Mouse (Mus musculus) lung, embryonic 14.5 days (tissue): ENCODE data around the gene Sdhaf3. TPM values are rescaled to one million over a fixed set of nuclear protein-coding genes. Genes with fewer than 3 reads are reported as not detected.

Experiments
- ATAC-seq: fragments of 200-750 bp; cut with Nextera tagmentation; 2 replicates; pipeline ENCODE4 v1.8.0; 2017; ENCODE audit warnings: mild to moderate bottlenecking, moderate TSS enrichment, moderate library complexity; ENCODE audit not compliant: insufficient read depth
- DNase-seq: peaks from one replicate; pipeline ENCODE4 v3.0.0-alpha.2; 2015
- H3K27ac ChIP-seq: fragments of 300-500 bp; sonication (generic); 2 replicates; pipeline ENCODE4 v1.5.1; 2014; ENCODE audit warnings: low read depth, mild to moderate bottlenecking, moderate library complexity
- H3K27me3 ChIP-seq: fragments of 300-500 bp; sonication (generic); 2 replicates; pipeline ENCODE4 v1.6.1; 2014; ENCODE audit warnings: low read length, control low read depth; ENCODE audit not compliant: insufficient read depth
- H3K36me3 ChIP-seq: fragments of 300-500 bp; sonication (generic); 2 replicates; pipeline ENCODE4 v1.6.1; 2014; ENCODE audit warnings: control low read depth; ENCODE audit not compliant: insufficient read depth
- H3K4me1 ChIP-seq: fragments of 300-500 bp; sonication (generic); 2 replicates; pipeline ENCODE4 v1.6.1; 2014; ENCODE audit warnings: antibody characterized with exemption, control low read depth; ENCODE audit not compliant: insufficient read depth
- H3K4me2 ChIP-seq: fragments of 300-500 bp; sonication (generic); 2 replicates; pipeline ENCODE4 v1.6.1; 2014; ENCODE audit warnings: mild to moderate bottlenecking
- H3K4me3 ChIP-seq: fragments of 300-500 bp; sonication (generic); 2 replicates; pipeline ENCODE4 v1.5.1; 2014; ENCODE audit warnings: low read depth, low read length
- H3K9ac ChIP-seq: fragments of 300-500 bp; sonication (generic); 2 replicates; pipeline ENCODE4 v1.6.1; 2014
- H3K9me3 ChIP-seq: fragments of 300-500 bp; sonication (generic); 2 replicates; pipeline ENCODE4 v1.6.1; 2016; ENCODE audit warnings: low read depth, low read length, control low read depth
- CTCF ChIP-seq: IDR thresholded peaks from 2 replicates; pipeline ENCODE4 v1.5.1; 2016; ENCODE audit warnings: antibody characterized with exemption, low read depth
- WGBS: fragments of 180-500 bp; shearing (Covaris S2); extraction: QIAGEN DNeasy Blood & Tissue Kit; methylation state at CpG from one replicate; pipeline ENCODE4 v1.1.7; 2014; 5-methylcytosine and 5-hydroxymethylcytosine counted together
- polyA plus RNA-seq: library from polyadenylated mRNA; unstranded; fragments of >200 nt; fragmentation: Nextera tagmentation; extraction: Ambion mirVana; gene quantifications from 2 replicates; pipeline ENCODE4 v1.2.1, GENCODE M21; 2014

The Sdhaf3 gene
- polyA plus RNA-seq, 1 experiment from 2014 or later, result 5.7 TPM

GRCm38 (mm10) chr6:7084370-7084769 is 128.6 kb downstream of the Sdhaf3 start:
- DNase-seq, result no peak

DNA sequence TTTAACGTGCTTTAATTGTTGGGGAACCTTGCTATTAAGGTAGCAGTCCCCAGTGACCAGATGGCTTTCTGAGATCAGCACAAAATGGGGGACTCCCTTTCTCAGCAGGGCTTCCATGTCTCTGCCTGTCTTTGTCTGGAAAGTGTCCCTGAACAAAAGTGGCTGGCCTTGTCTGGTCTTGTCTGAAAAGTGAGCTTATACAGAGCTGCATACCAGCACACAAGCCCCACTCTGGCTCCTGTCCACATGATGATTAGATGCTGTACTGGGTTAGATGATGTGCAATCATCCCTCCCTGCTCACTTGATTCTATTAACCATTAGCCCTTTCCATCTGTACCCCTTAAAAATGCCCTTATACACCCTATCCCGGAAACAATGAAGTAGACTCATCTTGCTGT is 129.7 kb downstream of the Sdhaf3 start:
- no peak for TF ChIP-seq CTCF
- Histone ChIP-seq H3K27me3 (no peaks in the 10 kb centered on the region), H3K4me3 (no peak overlapping the region), H3K9me3 (no peaks in the 10 kb centered on the region), H3K9ac (no peak overlapping the region), H3K4me2 (no peak overlapping the region), H3K4me1 (no peaks in the 10 kb centered on the region), H3K27ac (no peak overlapping the region), H3K36me3 (no peaks in the 10 kb centered on the region)
- 65% methylated on average over 2 of the region's 2 CpGs for WGBS
- ATAC-seq (no peak), DNase-seq (no peak)

More at GRCm38 (mm10) chr6:7084370-7084769, 128.6 kb downstream of the Sdhaf3 start:
- no peak for TF ChIP-seq CTCF
- H3K4me2 ChIP-seq, result no peak overlapping the region
- no peak overlapping the region for H3K9ac ChIP-seq
- no peaks in the 10 kb centered on the region for H3K9me3 ChIP-seq
- no peak for ATAC-seq
- H3K36me3 ChIP-seq, result no peaks in the 10 kb centered on the region
- WGBS, result 86% methylated on average over 2 of the region's 2 CpGs
- H3K27me3 ChIP-seq, result no peaks in the 10 kb centered on the region
- no peak overlapping the region for H3K27ac ChIP-seq
- H3K4me1 ChIP-seq, result no peaks in the 10 kb centered on the region
- H3K4me3 ChIP-seq, result no peak overlapping the region

DNA sequence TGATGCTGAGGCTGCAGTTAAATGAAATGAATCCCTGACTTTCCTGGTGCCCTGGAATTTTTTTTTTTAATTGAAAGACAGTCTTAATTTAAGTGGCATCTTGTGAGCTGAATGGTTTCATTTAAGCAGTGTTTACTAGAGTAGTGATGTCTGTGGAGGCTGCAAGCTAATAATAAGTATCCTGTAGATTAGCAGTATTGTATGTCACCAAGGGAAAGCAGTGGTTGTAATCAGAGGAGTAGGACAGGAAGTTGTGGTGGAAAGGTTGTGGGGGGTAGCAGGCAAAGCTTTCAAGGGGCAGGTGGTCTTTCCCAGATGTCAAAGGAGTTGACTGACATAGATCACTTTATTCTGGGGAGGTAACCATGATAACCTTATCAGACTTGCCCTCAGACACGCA is 136.3 kb downstream of the Sdhaf3 start:
- Histone ChIP-seq H3K4me2 (no peak overlapping the region), H3K4me1 (no peaks in the 10 kb centered on the region), H3K9me3 (no peaks in the 10 kb centered on the region), H3K27me3 (no peaks in the 10 kb centered on the region), H3K36me3 (no peaks in the 10 kb centered on the region), H3K4me3 (no peak overlapping the region), H3K27ac (no peak overlapping the region), H3K9ac (no peak overlapping the region)
- ATAC-seq, result no peak
- no peak for TF ChIP-seq CTCF
- WGBS, result 63% methylated on average over 1 of the region's 1 CpGs
- no peak for DNase-seq

Other genes with a start within 250 kb of the Sdhaf3 start
- gene Dlx6, start 92.7 kb upstream of the Sdhaf3 start, polyA plus RNA-seq, result not detected in 2 replicates
- 0.14 and 0.29 TPM in 2 replicates for gene Dlx5, start 73.9 kb upstream of the Sdhaf3 start, polyA plus RNA-seq